Mouse (Mus musculus) spleen, postnatal 4 days (tissue): ENCODE data around the gene Ripply2.
A peak's percentile ranks its signal among the peaks of the same experiment; 100 is the strongest.

Source experiments
- DNase-seq, 2 experiments: peaks; one replicate each; pipeline ENCODE4 v3.0.0; 2022; ENCODE audit warnings: low spot score in 2 of 2

The Ripply2 gene

DNA sequence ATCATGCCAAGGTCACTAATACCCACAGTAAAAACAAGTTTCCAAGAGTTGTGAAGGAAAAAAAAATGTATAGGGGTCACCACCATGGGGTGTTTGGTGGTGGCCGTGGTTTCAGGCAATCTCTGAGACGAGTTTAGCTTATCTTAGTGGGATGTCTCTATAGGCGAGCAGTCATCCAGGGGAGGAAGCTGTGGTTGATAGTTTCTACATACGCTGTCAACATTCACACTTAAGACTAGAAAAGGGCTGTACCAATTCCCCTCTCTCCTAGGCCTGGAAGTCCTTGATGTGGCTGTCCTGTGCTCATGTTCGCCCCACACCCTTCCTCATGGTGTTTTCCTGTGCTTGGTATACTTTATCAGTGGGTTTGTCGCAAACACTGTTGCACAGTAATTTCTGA, 10.4 kb downstream of the Ripply2 start:
- peak in 1 of 2 experiments; percentile 47 for DNase-seq

DNA sequence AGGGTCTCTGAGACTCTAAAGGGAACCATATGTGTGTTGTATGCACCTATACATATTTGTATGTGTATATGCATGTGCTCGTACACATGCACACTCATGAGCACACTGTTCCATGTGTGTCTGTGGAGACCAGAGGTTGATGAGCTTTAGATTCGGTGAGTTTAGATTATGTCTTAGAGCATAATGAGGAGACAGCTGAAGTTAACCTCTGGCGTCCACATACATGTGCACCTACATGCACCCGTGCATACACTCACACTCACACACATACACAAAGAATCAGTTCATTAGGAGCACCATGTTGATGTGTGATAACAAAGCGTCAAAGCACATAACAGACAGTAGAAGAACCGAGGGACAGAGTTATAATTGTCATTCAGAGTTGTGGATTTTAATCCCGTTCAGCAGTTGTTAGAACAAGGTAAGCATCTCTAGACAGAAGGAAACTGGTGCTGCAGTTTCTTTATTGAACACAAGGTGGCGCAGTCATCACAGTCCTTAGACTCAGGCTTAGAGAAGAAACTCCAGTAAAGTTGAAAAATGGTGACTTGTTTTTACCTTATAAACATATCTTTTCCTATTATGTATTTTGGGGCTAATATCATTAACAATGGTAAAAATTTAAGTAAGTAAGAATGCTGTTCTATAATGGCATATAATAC, 12.2 kb downstream of the Ripply2 start:
- peak; percentile 42 to 76 for DNase-seq

DNA sequence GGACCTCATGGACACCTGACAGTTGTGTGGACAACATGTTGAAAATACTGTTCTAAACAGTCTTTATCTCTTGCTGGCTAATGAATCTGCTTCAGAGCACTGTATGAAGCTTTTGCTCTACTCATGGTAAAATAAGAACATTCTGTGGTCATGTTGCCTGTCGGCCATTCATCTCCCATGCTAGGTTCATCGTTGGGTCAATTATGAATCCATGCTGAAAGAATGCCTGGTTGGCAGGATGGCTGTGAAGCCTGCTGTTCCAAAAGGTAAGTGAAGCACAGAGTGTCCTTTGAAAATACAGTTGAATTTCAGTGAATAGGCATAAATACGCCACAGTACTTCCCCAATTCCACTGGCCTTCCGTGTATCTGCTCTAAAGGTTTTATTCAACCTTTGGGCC, 16.9 kb downstream of the Ripply2 start:
- no peak for DNase-seq

DNA sequence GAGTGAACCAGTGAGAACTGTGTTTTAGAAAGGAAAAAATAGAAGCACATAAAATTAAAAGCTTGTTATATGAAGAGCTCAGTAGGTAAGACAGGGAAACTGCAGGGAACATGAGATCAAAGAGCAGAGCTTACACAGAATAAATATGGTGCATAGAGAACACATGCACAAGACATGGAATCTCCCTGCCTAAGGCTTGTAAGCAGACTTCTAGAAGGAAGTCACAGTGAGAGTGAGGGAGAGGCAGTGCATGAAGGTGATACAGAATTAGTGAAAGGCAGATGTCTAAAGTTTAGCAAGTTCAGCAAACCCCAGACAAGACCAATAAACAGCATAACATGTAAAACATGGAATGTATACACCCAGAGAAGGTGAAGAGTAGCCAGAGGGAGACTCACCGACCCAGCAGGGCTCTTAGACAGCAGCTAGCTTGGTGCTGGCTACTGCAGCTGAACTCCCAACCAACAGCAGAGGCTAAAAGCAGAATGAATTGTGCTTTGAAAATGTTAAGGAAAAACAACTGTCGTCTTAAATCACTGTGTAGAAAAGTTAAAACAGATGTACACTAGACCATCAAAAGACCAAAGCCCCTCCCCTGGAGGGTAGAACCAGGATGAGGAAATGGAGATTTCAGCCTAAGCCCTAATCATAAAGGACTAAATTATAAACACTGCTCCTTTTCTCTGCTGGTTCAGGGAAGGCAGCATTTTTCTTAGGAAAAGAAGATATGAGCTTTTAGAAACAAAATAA, 19.7 kb downstream of the Ripply2 start:
- peak in 1 of 2 experiments; percentile 2 for DNase-seq

DNA sequence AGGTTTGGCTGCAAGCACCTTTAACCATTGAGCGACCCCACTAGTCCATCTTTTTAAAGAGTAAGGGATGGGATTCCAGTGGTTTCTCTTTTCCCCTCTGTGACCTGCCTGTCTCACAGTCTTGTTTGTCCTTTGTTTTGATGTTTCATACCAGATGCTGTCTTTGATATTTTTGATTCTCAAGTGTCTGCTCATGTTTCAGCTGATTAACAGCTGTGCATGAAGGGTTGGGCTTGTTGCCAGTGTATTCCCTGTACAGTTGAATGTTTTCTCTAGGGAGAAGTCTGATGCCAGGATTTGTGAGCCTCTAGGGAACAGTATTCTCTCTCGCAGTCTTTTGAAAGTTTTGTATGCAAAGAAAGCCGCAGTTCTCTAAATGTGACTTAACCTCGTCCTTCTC, 34.1 kb downstream of the Ripply2 start:
- DNase-seq: no peak

DNA sequence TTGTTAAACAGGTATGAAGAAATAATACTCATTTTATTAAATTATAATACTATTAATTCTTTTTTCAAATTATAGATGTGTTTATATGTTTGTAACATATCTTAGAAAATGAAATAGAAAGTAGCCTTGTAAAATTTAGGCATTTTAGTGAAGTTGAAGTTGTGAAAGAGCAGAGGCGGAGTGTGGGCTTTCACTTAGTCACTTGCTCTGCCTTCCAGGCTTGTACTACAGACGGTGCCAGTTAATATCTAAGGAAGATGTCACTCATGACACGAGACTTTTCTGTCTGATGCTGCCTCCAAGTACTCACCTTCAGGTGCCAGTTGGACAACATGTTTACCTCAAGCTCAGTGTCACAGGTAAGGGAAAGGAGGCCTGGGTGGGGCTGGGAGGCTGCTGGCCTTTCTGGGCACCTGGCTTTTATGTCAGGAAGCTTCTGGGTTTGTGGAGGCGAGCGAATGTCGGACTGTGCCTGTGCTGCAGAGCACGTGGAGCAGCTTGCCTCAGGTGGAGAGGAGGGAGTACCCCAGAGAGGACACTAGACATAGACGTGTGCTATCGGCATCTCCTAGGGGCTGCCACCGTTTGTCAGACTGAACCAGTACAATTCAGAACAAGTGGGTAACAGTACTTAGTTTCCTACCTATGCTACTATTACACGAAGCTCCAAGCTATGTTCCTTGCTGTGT, 40.4 kb downstream of the Ripply2 start:
- no peak for DNase-seq

DNA sequence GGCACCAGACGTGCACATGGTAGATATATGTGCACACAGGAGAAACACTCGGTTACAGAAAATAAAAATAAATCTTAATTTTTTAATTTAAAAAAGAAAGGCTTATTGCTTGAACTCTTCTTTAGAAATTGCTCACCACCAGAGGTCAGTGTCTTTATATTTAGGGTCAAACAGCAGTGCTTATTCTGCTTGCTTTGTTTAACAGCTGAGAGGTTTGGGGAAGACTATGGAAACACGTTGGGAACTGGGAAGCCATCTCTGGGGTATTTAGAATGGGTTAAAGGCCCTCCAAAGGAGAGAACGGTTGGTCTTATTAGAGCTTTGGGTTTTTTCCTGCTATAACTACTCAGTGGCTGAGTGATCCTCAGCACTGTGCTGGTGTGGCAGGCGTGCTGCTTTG, 47.0 kb downstream of the Ripply2 start:
- DNase-seq: no peak

DNA sequence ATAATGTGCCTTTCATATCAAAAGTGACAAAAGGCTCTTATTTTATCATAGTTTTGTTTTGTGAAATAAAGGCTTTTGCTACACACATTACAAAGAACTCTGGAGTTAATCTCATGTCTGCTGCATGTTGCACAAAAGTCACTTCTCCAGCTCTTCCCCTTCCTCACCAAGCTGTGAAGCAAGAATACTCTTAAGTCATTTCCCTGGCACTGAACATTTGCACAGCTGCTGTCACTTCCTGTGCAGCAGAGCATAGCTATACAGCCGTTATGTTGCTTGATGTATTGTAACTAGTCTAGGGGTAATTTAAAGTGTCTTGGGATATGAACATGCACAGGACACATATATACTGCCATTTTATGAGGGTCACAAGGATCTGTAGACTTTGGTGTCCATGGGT, 52.8 kb downstream of the Ripply2 start:
- DNase-seq: no peak
